Mouse (Mus musculus): Measurements from ENCODE around the gene Acp2.

Acp2 gene

GRCm38 (mm10) chr2:91202222-91202971 is at the start of gene Acp2, which contains the start of gene Nr1h3:
Acp2 (plus strand) TSS chr2:91202885.
Nr1h3 (minus strand) TSS chr2:91202834.
- DNase-seq (ENCODE audit: low spot score in 2 of 2): peak; percentile 83 to 88

DNA sequence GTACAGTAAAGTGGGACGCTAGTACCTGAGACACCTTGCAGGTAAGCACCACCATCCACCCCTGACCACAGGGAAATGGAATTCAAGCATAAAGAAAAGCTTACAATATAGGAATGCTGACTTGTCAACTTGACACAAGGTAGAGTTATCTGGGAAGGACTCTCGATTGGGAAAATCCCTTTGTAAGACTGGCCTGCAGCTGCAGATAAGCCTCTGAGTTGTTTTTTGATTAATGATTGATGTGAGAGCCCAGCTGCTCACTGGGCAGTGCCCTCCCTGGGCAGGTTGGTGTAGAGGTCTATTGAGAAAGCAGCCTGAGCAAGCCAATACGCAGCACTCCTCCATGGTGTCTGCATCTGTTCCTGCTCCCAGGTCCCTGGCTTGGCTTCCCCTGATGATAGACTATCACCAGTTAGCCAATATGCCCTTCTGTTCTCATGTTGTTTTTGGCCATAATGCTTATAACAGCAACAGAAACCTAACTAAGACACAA is 49.8 kb upstream of the Acp2 start:
- no peak for DNase-seq (ENCODE audit: low spot score in 2 of 2)

GRCm38 (mm10) chr2:91154091-91154490 is 48.6 kb upstream of the Acp2 start:
- DNase-seq (ENCODE audit: low spot score in 2 of 2): no peak

DNA sequence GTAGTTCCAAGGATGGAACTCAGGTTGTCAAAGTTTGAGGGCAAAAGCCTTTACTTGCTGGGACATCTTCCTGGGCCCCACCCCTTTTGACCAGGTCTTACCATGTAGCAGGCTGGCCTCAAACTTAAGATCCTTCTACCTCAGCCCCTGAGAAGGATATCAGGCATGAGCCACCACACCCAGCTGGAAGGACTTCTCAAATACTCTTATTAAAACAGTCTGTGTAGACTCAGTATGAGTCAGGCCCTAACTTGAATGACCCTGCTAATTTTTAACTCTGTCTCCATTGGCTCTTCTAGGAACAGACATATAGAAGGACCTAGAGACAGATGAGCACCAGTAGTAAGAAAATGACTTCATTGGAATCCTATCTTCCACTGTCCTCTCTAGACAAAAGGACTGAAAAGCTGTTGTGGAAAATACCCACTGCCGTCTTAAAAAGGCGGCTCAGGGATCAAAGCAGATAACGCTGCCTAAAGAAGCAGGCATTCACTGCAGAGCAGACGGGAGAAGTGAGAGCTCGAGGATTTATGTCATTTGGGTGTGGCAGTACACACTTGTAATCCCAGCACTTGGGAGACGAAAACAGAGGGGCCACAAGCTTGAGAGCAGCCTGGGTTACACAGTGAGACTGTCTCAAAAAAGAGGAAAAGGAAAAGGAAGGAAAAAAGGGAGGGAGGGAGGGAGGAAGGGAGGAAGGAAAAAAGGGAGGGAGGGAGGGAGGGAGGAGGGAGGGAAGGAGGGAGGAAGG is 45.5 kb upstream of the Acp2 start:
- DNase-seq (ENCODE audit: low spot score in 2 of 2): no peak

- no peak for DNase-seq (ENCODE audit: low spot score in 2 of 2)
Observed at GRCm38 (mm10) chr2:91160591-91160990, 42.1 kb upstream of the Acp2 start.

- no peak for DNase-seq (ENCODE audit: low spot score in 2 of 2)
Observed at GRCm38 (mm10) chr2:91162952-91163351, 39.7 kb upstream of the Acp2 start.

DNA sequence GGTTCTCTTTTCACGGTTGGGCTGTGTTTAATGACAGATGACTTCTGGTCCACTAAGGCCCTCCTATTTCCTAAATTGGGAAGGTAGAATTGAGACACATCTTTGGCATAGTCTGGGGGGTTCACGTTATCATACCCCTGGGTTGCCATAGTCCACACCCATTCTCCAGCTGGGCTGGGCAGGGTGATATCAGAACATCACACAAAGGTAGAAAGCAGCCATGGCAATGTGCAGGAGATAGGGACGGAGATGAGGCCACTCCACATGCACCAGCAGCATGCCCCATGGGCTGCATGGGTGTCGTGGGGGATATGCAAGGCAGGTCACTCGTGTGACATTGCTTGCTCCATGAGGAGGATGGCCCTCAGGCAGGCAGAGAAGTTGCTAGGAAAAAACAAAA is 39.2 kb upstream of the Acp2 start:
- no peak for DNase-seq (ENCODE audit: low spot score in 2 of 2)

- DNase-seq (ENCODE audit: low spot score in 2 of 2): no peak
Observed at GRCm38 (mm10) chr2:91164991-91165390, 37.7 kb upstream of the Acp2 start.

- no peak for DNase-seq (ENCODE audit: low spot score in 2 of 2)
Observed at GRCm38 (mm10) chr2:91167629-91168028, 35.1 kb upstream of the Acp2 start.

- no peak for DNase-seq (ENCODE audit: low spot score in 2 of 2)
Observed at GRCm38 (mm10) chr2:91169587-91170322, 32.9 kb upstream of the Acp2 start.

DNA sequence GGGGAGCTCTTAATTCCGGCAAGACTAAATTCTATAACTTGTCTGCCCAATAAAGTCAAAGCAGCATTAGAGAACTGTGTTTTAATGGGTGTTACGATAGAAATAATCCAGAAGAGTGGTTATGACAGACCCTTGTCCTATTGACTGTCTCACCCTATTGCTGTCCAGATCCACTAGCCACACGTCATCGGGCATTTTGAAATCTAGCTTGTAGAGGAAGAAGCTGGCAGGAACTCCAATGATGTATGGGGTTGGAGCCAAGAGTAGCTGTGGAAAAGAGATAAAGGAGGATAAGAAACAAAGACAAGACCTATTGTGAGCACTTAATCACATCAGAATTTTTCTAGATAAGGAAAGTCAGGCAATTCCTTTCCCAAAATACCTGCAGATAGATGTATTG is 27.2 kb upstream of the Acp2 start:
- DNase-seq (ENCODE audit: low spot score in 2 of 2): no peak

DNA sequence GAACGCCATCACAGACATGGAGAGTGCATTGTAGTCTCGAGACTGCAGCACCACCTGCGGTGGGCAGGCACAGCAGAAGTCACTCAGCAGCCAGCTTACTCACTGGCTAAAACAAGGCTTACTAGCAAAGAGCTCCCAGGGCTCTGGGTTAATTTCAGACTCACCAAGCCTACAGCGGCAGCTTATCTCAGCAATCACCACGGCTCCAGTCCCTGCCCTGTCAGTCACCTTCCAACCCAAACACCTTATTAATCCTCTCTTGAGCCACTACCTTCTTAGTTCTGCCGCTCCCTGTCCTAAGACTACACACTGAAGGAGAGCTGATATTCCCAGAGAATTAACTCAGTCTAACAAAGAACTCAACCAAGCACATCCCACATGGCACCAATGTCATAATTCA is 26.5 kb upstream of the Acp2 start:
- DNase-seq (ENCODE audit: low spot score in 2 of 2): no peak

DNA sequence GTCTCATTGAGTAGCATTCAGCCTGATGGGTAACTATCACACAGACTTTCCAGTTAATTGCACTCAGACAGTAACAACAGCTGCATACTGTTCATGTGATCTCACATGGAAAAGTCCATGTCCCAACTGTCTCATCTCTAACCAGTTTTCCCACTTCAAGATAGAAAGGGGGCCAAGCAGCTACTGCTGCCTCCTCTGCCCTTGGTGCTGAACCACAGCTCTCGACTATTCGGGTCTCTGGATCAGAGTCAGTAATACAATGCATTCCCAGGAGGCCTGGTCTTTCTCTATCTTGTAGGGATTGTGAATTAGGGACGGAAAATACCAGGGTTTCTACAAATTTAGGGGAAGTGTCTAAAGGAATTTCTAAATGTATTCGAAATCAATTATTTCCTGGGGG is 22.9 kb upstream of the Acp2 start:
- no peak for DNase-seq (ENCODE audit: low spot score in 2 of 2)

- no peak for DNase-seq (ENCODE audit: low spot score in 2 of 2)
Observed at GRCm38 (mm10) chr2:91180706-91181105, 22.0 kb upstream of the Acp2 start.

DNA sequence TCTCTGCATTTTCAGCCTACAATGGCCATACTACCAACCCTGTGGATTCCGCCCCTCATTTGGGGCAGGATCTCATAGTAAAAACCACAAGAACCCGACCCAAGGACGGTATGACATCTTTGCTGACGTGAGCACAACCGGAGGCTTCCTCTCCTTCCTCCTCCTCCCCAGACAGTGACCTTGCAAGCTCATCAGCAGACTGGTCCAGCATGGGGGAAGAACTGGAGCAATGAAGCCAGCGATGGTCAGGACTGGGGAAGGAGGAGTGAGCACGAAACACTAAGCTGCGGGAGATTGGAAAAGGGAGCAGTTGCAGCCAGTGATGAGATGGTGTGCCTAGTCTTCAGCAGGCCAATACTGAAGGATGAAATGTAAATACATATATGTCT is 20.7 kb upstream of the Acp2 start:
- no peak for DNase-seq (ENCODE audit: low spot score in 2 of 2)

DNA sequence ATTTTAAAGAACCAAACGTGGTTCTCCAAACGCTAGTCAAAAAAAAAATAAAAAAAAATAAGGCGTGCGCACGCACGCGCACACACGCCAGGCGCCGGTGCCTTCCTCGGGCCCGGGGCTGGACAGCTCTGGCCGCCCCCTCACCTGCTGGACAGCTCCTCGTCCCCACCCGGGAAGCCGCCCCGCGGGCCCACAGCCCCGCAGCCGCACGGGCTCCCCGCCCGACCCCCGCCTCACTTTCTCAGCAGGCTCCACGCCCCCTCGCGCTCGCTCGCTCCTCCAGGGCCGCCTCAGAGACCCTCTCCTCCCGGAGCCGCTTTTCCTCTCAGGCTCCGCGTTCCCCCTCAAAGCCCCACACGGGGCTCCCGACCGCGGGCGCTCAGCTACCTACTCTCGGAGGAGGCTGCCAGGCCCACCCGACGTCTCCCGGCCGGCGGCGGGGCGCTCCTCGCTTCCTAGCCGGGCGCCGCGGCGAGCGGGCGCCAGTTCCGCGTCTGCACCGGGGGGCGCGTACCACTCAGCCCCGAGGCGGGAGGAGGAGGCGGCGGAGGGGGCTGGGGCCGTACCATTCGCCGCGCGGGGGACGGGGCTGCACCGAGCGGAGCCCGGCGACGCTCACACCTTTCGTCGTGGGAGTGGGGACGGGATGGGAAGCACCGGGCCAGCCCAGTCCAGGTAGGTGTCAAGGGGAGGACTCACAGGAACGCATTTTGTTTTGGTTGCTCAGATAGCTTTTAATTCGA is 20.1 kb upstream of the Acp2 start:
- DNase-seq (ENCODE audit: low spot score in 2 of 2): peak; percentile 63 to 70

DNA sequence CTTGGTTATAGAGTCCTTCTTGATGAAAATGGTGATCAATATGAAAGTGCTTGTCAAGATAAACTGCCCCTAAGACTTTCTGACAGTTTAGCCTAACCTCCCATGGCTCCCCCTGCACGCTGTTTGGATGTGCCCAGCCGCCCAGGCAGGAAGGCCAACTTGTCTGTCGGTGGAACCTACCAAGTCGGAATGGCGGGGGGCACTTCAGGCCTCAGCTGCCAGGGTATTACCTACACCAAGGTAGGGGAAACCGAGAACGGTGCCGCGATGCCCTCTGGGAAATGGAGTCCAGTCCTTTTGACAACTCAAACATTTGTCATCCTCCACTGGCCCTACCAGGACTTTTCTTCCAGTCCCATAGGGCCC is 19.6 kb upstream of the Acp2 start:
- DNase-seq (ENCODE audit: low spot score in 2 of 2): peak; percentile 93 to 95

- peak; percentile 42 to 48 for DNase-seq (ENCODE audit: low spot score in 2 of 2)
Observed at GRCm38 (mm10) chr2:91183711-91184405, 18.8 kb upstream of the Acp2 start, which contains the start of gene Madd. Madd (minus strand) TSS chr2:91183837.

GRCm38 (mm10) chr2:91186208-91186607 is 16.5 kb upstream of the Acp2 start:
- no peak for DNase-seq (ENCODE audit: low spot score in 2 of 2)

DNA sequence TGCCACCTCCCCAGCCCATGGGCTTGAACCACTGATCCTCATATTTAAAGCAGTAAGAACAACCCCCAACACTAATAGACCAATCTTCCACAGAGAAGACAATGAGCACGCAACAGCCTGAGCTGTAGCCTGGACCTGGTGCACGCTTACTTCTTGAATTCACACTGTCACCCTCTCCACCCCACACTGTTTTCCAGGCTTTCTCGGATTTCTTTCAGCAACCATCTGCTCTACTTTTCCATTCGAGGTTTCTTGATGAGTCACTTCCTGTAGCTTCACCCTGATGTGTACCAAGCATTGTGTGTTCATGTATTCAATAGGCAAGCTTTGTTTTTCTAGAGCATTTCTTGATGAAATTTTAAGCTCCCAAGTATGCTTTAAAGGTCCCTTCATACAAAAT is 15.3 kb upstream of the Acp2 start:
- DNase-seq (ENCODE audit: low spot score in 2 of 2): no peak

GRCm38 (mm10) chr2:91190501-91190900 is 12.2 kb upstream of the Acp2 start:
- DNase-seq (ENCODE audit: low spot score in 2 of 2): no peak
